Mouse (Mus musculus): ENCODE data around the gene Gm5741. TPM values are rescaled to one million over a fixed set of nuclear protein-coding genes. Genes with fewer than 3 reads are reported as not detected.

Gene Gm5741
- total and polyA plus RNA-seq, 2 experiments from 2014 or later = 0.76 TPM; not detected in 1

DNA sequence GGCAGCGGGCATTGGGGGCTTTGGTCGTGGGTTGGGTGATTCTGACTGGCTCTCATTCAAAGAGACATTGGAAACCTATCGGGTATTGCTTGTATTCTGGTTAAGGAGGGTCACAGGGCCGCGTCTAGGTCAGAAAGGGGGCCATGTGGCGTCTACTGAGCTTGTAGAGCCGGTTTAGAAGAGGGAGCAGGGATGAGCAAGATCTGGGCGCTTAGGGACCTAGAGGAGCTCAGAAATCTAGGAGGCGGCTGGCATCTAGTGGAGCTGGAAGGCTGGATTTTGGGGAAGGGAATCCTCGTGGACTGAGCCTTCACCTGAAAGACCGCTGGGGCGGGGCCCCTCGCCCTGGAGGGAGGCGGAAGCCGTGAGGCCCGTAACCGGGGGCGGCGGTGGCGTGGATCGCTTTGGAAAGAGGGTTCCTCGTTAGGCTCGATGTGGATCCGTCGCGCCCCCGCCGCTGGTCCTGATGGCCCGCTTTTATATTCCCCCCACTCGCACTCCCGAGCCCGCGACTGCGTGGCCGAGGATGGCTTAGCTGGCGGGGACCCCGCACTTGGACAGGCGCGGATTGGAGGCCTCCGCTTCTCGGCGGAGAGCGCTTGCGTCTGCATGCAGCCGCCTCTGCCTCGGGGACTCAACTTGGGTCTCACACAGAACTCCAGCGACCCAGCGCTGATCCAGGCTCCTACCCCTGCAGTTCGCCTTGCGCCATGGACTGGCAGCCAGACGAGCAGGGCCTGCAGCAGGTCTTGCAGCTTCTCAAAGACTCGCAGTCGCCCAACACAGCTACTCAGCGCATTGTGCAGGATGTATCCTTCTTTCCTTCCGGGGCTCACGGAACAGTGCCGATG is 29.9 kb downstream of the Gm5741 start:
- H3K4me1 ChIP-seq (ENCODE audit: insufficient read depth, low read length) = peaks cover 8% of the 10 kb centered on the region; the same call in 1 of the 2 replicates
- peaks cover 17% of the 10 kb centered on the region for H3K36me3 ChIP-seq (ENCODE audit: insufficient read depth, low read length)
- no peaks in the 10 kb centered on the region for H3K9me3 ChIP-seq (ENCODE audit: low read length)
- peak overlapping the region; percentile 83 for H3K4me3 ChIP-seq (ENCODE audit: low read length)
- no peaks in the 10 kb centered on the region for H3K27me3 ChIP-seq (ENCODE audit: insufficient read depth, low read length)
- H3K9ac ChIP-seq (replicated peaks; ENCODE audit: low read length) = peak overlapping the region; percentile 91
- peak overlapping the region; percentile 82 for H3K4me2 ChIP-seq (ENCODE audit: low read depth, low read length)
- WGBS = under 1% methylated on average over 52 of the region's 57 CpGs
- peak overlapping the region; percentile 98 for H3K27ac ChIP-seq
- peak; percentile 65 for DNase-seq (ENCODE audit: low spot score)
- TF ChIP-seq CTCF (IDR thresholded peaks at IDR 0.05; ENCODE audit: low read depth) = no peak
- peak; percentile 2; the same call in 1 of the 2 replicates for ATAC-seq

- 0% methylated on average over 13 of the region's 14 CpGs for WGBS
- Histone ChIP-seq H3K9me3 (ENCODE audit: low read length) (no peaks in the 10 kb centered on the region), H3K4me2 (ENCODE audit: low read depth, low read length) (peak overlapping the region; percentile 82), H3K4me1 (ENCODE audit: insufficient read depth, low read length) (peaks cover 8% of the 10 kb centered on the region; the same call in 1 of the 2 replicates), H3K36me3 (ENCODE audit: insufficient read depth, low read length) (peaks cover 19% of the 10 kb centered on the region), H3K27ac (peak overlapping the region; percentile 98), H3K4me3 (ENCODE audit: low read length) (peak overlapping the region; percentile 83), H3K27me3 (ENCODE audit: insufficient read depth, low read length) (no peaks in the 10 kb centered on the region), H3K9ac (replicated peaks; ENCODE audit: low read length) (peak overlapping the region; percentile 91)
- DNase-seq (ENCODE audit: low spot score) (no peak), ATAC-seq (peak; percentile 74)
- TF ChIP-seq CTCF (IDR thresholded peaks at IDR 0.05; ENCODE audit: low read depth) = no peak
These were observed 30.5 kb downstream of the Gm5741 start for GRCm38 (mm10) chr8:85037366-85037680.

- Histone ChIP-seq H3K4me2 (ENCODE audit: low read depth, low read length) (peak within 1 kb of the TSS; percentile 82), H3K27me3 (ENCODE audit: insufficient read depth, low read length) (no peaks in the 10 kb centered on the region), H3K4me3 (ENCODE audit: low read length) (peak within 1 kb of the TSS; percentile 83), H3K36me3 (ENCODE audit: insufficient read depth, low read length) (peaks cover 23% of the 10 kb centered on the region), H3K9ac (replicated peaks; ENCODE audit: low read length) (peak within 1 kb of the TSS; percentile 91), H3K4me1 (ENCODE audit: insufficient read depth, low read length) (peaks cover 8% of the 10 kb centered on the region; the same call in 1 of the 2 replicates), H3K9me3 (ENCODE audit: low read length) (no peaks in the 10 kb centered on the region), H3K27ac (peak within 1 kb of the TSS; percentile 98)
- peak; percentile 94 for ATAC-seq
- TF ChIP-seq CTCF (IDR thresholded peaks at IDR 0.05; ENCODE audit: low read depth) = no peak
- WGBS = under 1% methylated on average over 58 of the region's 59 CpGs
- DNase-seq (ENCODE audit: low spot score) = peak; percentile 98
These were observed 30.9 kb downstream of the Gm5741 start, which contains the start of gene Tnpo2 for GRCm38 (mm10) chr8:85036718-85037365. Tnpo2 (plus strand) TSS chr8:85036915.

- peak overlapping the region; percentile 82 for H3K4me2 ChIP-seq (ENCODE audit: low read depth, low read length)
- no peaks in the 10 kb centered on the region for H3K9me3 ChIP-seq (ENCODE audit: low read length)
- peaks cover 26% of the 10 kb centered on the region for H3K36me3 ChIP-seq (ENCODE audit: insufficient read depth, low read length)
- 0% methylated on average over 9 of the region's 9 CpGs for WGBS
- no peak for TF ChIP-seq CTCF (IDR thresholded peaks at IDR 0.05; ENCODE audit: low read depth)
- H3K27me3 ChIP-seq (ENCODE audit: insufficient read depth, low read length) = no peaks in the 10 kb centered on the region
- H3K27ac ChIP-seq = peak overlapping the region; percentile 98
- H3K4me3 ChIP-seq (ENCODE audit: low read length) = peak overlapping the region; percentile 83
- peaks cover 8% of the 10 kb centered on the region; the same call in 1 of the 2 replicates for H3K4me1 ChIP-seq (ENCODE audit: insufficient read depth, low read length)
- DNase-seq (ENCODE audit: low spot score) = no peak
- H3K9ac ChIP-seq (replicated peaks; ENCODE audit: low read length) = peak overlapping the region; percentile 91
- peak; percentile 38 for ATAC-seq
These were observed 31.4 kb downstream of the Gm5741 start for GRCm38 (mm10) chr8:85036381-85036717.

- 2% methylated on average over 15 of the region's 15 CpGs for WGBS
- H3K36me3 ChIP-seq (ENCODE audit: insufficient read depth, low read length) = peaks cover 23% of the 10 kb centered on the region
- peak overlapping the region; percentile 91 for H3K9ac ChIP-seq (replicated peaks; ENCODE audit: low read length)
- peak overlapping the region; percentile 82 for H3K4me2 ChIP-seq (ENCODE audit: low read depth, low read length)
- H3K9me3 ChIP-seq (ENCODE audit: low read length) = no peaks in the 10 kb centered on the region
- DNase-seq (ENCODE audit: low spot score) = peak; percentile 12
- H3K27me3 ChIP-seq (ENCODE audit: insufficient read depth, low read length) = no peaks in the 10 kb centered on the region
- TF ChIP-seq CTCF (IDR thresholded peaks at IDR 0.05; ENCODE audit: low read depth) = no peak
- peak overlapping the region; percentile 98 for H3K27ac ChIP-seq
- H3K4me1 ChIP-seq (ENCODE audit: insufficient read depth, low read length) = peaks cover 8% of the 10 kb centered on the region; the same call in 1 of the 2 replicates
- peak overlapping the region; percentile 83 for H3K4me3 ChIP-seq (ENCODE audit: low read length)
- no peak for ATAC-seq
These were observed 32.0 kb downstream of the Gm5741 start for GRCm38 (mm10) chr8:85035728-85036310.

DNA sequence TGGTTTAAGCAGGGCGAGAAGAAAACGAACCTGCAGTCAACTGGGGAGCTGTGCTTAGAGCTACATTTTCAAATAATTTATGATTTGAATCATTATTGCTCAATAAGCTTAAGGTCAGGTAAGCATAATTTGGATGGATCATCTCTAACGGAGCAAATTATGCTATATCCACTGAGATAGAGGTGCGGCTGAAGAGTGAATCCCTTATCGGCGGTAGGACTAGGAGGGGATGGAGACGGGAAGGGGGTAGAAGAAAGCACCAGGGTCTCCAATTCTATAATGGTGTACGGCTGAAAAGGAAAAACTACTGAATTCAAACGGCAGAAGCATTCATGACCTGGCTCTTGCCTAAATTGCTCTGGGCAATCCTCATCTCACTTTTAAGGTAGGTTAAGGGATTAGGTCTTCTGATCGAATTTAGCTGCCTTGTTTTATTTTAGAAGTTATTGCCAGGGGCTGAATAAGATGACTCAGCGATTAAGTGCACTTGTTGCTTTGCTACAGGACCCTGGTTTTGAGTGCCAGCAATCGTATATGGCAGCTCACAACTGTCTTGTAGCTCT is 32.5 kb downstream of the Gm5741 start:
- Histone ChIP-seq H3K27me3 (ENCODE audit: insufficient read depth, low read length) (no peaks in the 10 kb centered on the region), H3K27ac (no peak overlapping the region), H3K4me3 (ENCODE audit: low read length) (peak overlapping the region; percentile 83), H3K9ac (replicated peaks; ENCODE audit: low read length) (no peak overlapping the region; the same call in 1 of the 2 replicates), H3K4me1 (ENCODE audit: insufficient read depth, low read length) (peaks cover 8% of the 10 kb centered on the region; the same call in 1 of the 2 replicates), H3K36me3 (ENCODE audit: insufficient read depth, low read length) (peaks cover 23% of the 10 kb centered on the region), H3K4me2 (ENCODE audit: low read depth, low read length) (peak overlapping the region; percentile 82), H3K9me3 (ENCODE audit: low read length) (no peaks in the 10 kb centered on the region)
- no peak for TF ChIP-seq CTCF (IDR thresholded peaks at IDR 0.05; ENCODE audit: low read depth)
- DNase-seq (ENCODE audit: low spot score) (no peak), ATAC-seq (no peak)
- WGBS = 8% methylated on average over 12 of the region's 12 CpGs
